Mouse (Mus musculus) layer of hippocampus, adult 2 months (tissue): Measurements from ENCODE around the gene Crocc. TPM values are rescaled to one million over a fixed set of nuclear protein-coding genes. Genes with fewer than 3 reads are reported as not detected.

ENCODE experiments used
- DNase-seq, 2 experiments: peaks; one replicate each; pipeline ENCODE4 v3.0.0; 2022; ENCODE audit warnings: low spot score in 2 of 2
- H3K27ac ChIP-seq: fragments of 200-600 bp; 2 replicates; pipeline ENCODE4 v1.8.1; 2022
- H3K4me3 ChIP-seq: fragments of 200-600 bp; 2 replicates; pipeline ENCODE4 v1.8.1; 2022; ENCODE audit warnings: mild to moderate bottlenecking
- CTCF ChIP-seq: fragments of 200-600 bp; conservative IDR thresholded peaks from 2 replicates; pipeline ENCODE4 v1.8.1; 2022; ENCODE audit warnings: antibody characterized with exemption, mild to moderate bottlenecking, moderate library complexity
- total RNA-seq, 2 experiments: library from RNA; stranded (reverse); gene quantifications; 2 replicates each; pipeline ENCODE4 v1.2.3; 2021

Gene Crocc
- total RNA-seq, 2 experiments from 2014 or later = 83.1 to 89.8 TPM

GRCm38 (mm10) chr4:141010941-141011429 is 49.4 kb downstream of the Crocc start:
- peak overlapping the region; percentile 78 for H3K27ac ChIP-seq
- TF ChIP-seq CTCF = no peak
- no peak for DNase-seq
- peak overlapping the region; percentile 61 for H3K4me3 ChIP-seq

- TF ChIP-seq CTCF = no peak
- peak overlapping the region; percentile 61 for H3K4me3 ChIP-seq
- peak overlapping the region; percentile 78 for H3K27ac ChIP-seq
- no peak for DNase-seq
These were observed 49.8 kb downstream of the Crocc start for GRCm38 (mm10) chr4:141010526-141010925.

- TF ChIP-seq CTCF = no peak
- Histone ChIP-seq H3K27ac (peak within 1 kb of the TSS; percentile 78), H3K4me3 (peak within 1 kb of the TSS; percentile 61)
- no peak for DNase-seq
These were observed 50.2 kb downstream of the Crocc start, which contains the start of gene Mfap2 for GRCm38 (mm10) chr4:141010118-141010517. Gene Mfap2, plus strand, starts transcription at chr4:141010418.

- DNase-seq = no peak
- H3K27ac ChIP-seq = no peak overlapping the region
- no peak overlapping the region for H3K4me3 ChIP-seq
- TF ChIP-seq CTCF = 0 out of 2 replicates have a peak, but pooled peaks have one; percentile 10
These were observed 52.3 kb downstream of the Crocc start for GRCm38 (mm10) chr4:141008028-141008427.

GRCm38 (mm10) chr4:141005983-141006382 is 54.4 kb downstream of the Crocc start:
- Histone ChIP-seq H3K27ac (no peak overlapping the region), H3K4me3 (no peak overlapping the region)
- no peak for DNase-seq
- peak; percentile 79 for TF ChIP-seq CTCF

- DNase-seq = no peak
- TF ChIP-seq CTCF = no peak
- no peak overlapping the region for H3K27ac ChIP-seq
- H3K4me3 ChIP-seq = no peak overlapping the region
These were observed 63.5 kb downstream of the Crocc start for GRCm38 (mm10) chr4:140996812-140997211.

GRCm38 (mm10) chr4:140995811-140996210 is 64.5 kb downstream of the Crocc start:
- TF ChIP-seq CTCF = no peak
- Histone ChIP-seq H3K4me3 (no peak overlapping the region), H3K27ac (no peak overlapping the region)
- no peak for DNase-seq

- no peak overlapping the region for H3K27ac ChIP-seq
- no peak for TF ChIP-seq CTCF
- H3K4me3 ChIP-seq = no peak overlapping the region
- no peak for DNase-seq
These were observed 66.5 kb downstream of the Crocc start for GRCm38 (mm10) chr4:140993846-140994245.

GRCm38 (mm10) chr4:140992215-140992614 is 68.1 kb downstream of the Crocc start:
- peak; percentile 48 for TF ChIP-seq CTCF
- DNase-seq = no peak
- Histone ChIP-seq H3K27ac (no peak overlapping the region), H3K4me3 (no peak overlapping the region)

GRCm38 (mm10) chr4:140989447-140989846 is 70.9 kb downstream of the Crocc start:
- H3K27ac ChIP-seq = no peak overlapping the region
- TF ChIP-seq CTCF = no peak
- DNase-seq = no peak
- H3K4me3 ChIP-seq = no peak overlapping the region

GRCm38 (mm10) chr4:140988706-140989290 is 71.6 kb downstream of the Crocc start:
- Histone ChIP-seq H3K4me3 (no peak overlapping the region; the same call in 1 of the 2 replicates), H3K27ac (no peak overlapping the region)
- DNase-seq = no peak
- TF ChIP-seq CTCF = no peak

GRCm38 (mm10) chr4:140987476-140987875 is 72.9 kb downstream of the Crocc start:
- Histone ChIP-seq H3K4me3 (peak overlapping the region; percentile 94), H3K27ac (peak overlapping the region; percentile 95; the same call in 1 of the 2 replicates)
- no peak for TF ChIP-seq CTCF

GRCm38 (mm10) chr4:140986711-140987395 is 73.5 kb downstream of the Crocc start, which contains the start of gene Atp13a2:
Gene Atp13a2, plus strand, starts transcription at chr4:140986873.
- peak; percentile 66 for TF ChIP-seq CTCF
- DNase-seq = peak; percentile 89 to 93
- Histone ChIP-seq H3K27ac (peak within 1 kb of the TSS; percentile 95), H3K4me3 (peak within 1 kb of the TSS; percentile 94)

More at GRCm38 (mm10) chr4:140987476-140987875, 72.9 kb downstream of the Crocc start:
- DNase-seq = no peak
